Mouse (Mus musculus) gastrocnemius, postnatal 10 days (tissue): ENCODE measurements around the gene Evi5l. TPM values are rescaled to one million over a fixed set of nuclear protein-coding genes. Genes with fewer than 3 reads are reported as not detected.
"Not testable (repeated sequence)": the region's sequence is repeated elsewhere in the genome, so short reads cannot be mapped to it uniquely, and the experiment has no call there.

ENCODE experiments used
- DNase-seq: peaks from one replicate; pipeline ENCODE4 v3.0.0; 2021; ENCODE audit warnings: mixed read lengths
- total RNA-seq, 2 experiments: library from RNA; stranded (reverse); gene quantifications; 2 replicates each; pipeline ENCODE4 v1.2.3; 2021

Gene Evi5l
- total RNA-seq, 2 experiments from 2014 or later, result 15.5 to 20.5 TPM

GRCm38 (mm10) chr8:4239193-4239890 lies 73.0 kb downstream of the Evi5l start:
- no peak for DNase-seq

- DNase-seq, result no peak
Observed at GRCm38 (mm10) chr8:4245061-4245460, 78.7 kb downstream of the Evi5l start.

GRCm38 (mm10) chr8:4245737-4246136 lies 79.4 kb downstream of the Evi5l start:
- no peak for DNase-seq

- no peak for DNase-seq
Observed at GRCm38 (mm10) chr8:4247241-4247640, 80.9 kb downstream of the Evi5l start.

- DNase-seq, result no peak
Observed at GRCm38 (mm10) chr8:4247951-4248540, 81.7 kb downstream of the Evi5l start, which contains the start of gene Tgfbr3l. Gene Tgfbr3l (plus strand): TSS chr8:4248214.

- peak; percentile 59 for DNase-seq
Observed at GRCm38 (mm10) chr8:4249213-4249612, 82.8 kb downstream of the Evi5l start.

GRCm38 (mm10) chr8:4250306-4250970 lies 84.1 kb downstream of the Evi5l start:
- peak; percentile 92 for DNase-seq

GRCm38 (mm10) chr8:4252116-4252760 lies 85.9 kb downstream of the Evi5l start:
- no peak for DNase-seq

GRCm38 (mm10) chr8:4252934-4253841 lies 86.8 kb downstream of the Evi5l start, which contains the start of gene Snapc2:
Gene Snapc2 (plus strand): TSS chr8:4253080.
- DNase-seq, result peak; percentile 95

GRCm38 (mm10) chr8:4254001-4254400 lies 87.6 kb downstream of the Evi5l start:
- peak; percentile 45 for DNase-seq

- DNase-seq, result not testable (repeated sequence)
Observed at GRCm38 (mm10) chr8:4255471-4255870, 89.1 kb downstream of the Evi5l start.

GRCm38 (mm10) chr8:4256911-4257310 lies 90.5 kb downstream of the Evi5l start:
- DNase-seq, result no peak

- no peak for DNase-seq
Observed at GRCm38 (mm10) chr8:4257350-4257749, 91.0 kb downstream of the Evi5l start.

GRCm38 (mm10) chr8:4258233-4258632 lies 91.9 kb downstream of the Evi5l start:
- peak; percentile 81 for DNase-seq

GRCm38 (mm10) chr8:4258678-4259077 lies 92.3 kb downstream of the Evi5l start:
- DNase-seq, result no peak

- DNase-seq, result peak; percentile 92
Observed at GRCm38 (mm10) chr8:4259125-4259804, 92.9 kb downstream of the Evi5l start, which contains the start of gene Ctxn1. Gene Ctxn1 (minus strand): TSS chr8:4259274.

- no peak for DNase-seq
Observed at GRCm38 (mm10) chr8:4259805-4260170, 93.4 kb downstream of the Evi5l start.
